Mouse (Mus musculus) stomach, postnatal 0 days (tissue): ENCODE measurements around the gene Sema7a. TPM values are rescaled to one million over a fixed set of nuclear protein-coding genes. Genes with fewer than 3 reads are reported as not detected.
A peak's percentile ranks its signal among the peaks of the same experiment; 100 is the strongest.

ENCODE experiments used
- ATAC-seq: fragments of 200-750 bp; cut with Nextera tagmentation; 2 replicates; pipeline ENCODE4 v1.8.0; 2017; ENCODE audit not compliant: low FRiP score, low TSS enrichment
- DNase-seq: peaks from one replicate; pipeline ENCODE4 v3.0.0-alpha.2; 2016; ENCODE audit warnings: low spot score
- H3K27ac ChIP-seq: fragments of 300-500 bp; sonication (generic); replicated peaks from 2 replicates; pipeline ENCODE4 v1.5.1; 2014; ENCODE audit warnings: mild to moderate bottlenecking, control low read depth
- H3K27me3 ChIP-seq: fragments of 300-500 bp; sonication (generic); 2 replicates; pipeline ENCODE4 v1.6.1; 2014; ENCODE audit warnings: low read length; ENCODE audit not compliant: control insufficient read depth, insufficient read depth
- H3K36me3 ChIP-seq: fragments of 300-500 bp; sonication (generic); 2 replicates; pipeline ENCODE4 v1.6.1; 2014; ENCODE audit warnings: low read length, mixed read lengths; ENCODE audit not compliant: control insufficient read depth, insufficient read depth
- H3K4me1 ChIP-seq: fragments of 300-500 bp; sonication (generic); replicated peaks from 2 replicates; pipeline ENCODE4 v1.6.1; 2014; ENCODE audit warnings: antibody characterized with exemption; ENCODE audit not compliant: control insufficient read depth, insufficient read depth
- H3K4me2 ChIP-seq: fragments of 300-500 bp; sonication (generic); replicated peaks from 2 replicates; pipeline ENCODE4 v1.6.1; 2014; ENCODE audit warnings: low read depth, mild to moderate bottlenecking, control low read depth, moderate library complexity
- H3K4me3 ChIP-seq: fragments of 300-500 bp; sonication (generic); 2 replicates; pipeline ENCODE4 v1.5.1; 2014; ENCODE audit warnings: low read depth, low read length, control low read depth
- H3K9ac ChIP-seq: fragments of 300-500 bp; sonication (generic); 2 replicates; pipeline ENCODE4 v1.6.1; 2014; ENCODE audit warnings: mild to moderate bottlenecking, low read length, control low read depth, mixed read lengths
- H3K9me3 ChIP-seq: fragments of 300-500 bp; sonication (generic); 2 replicates; pipeline ENCODE4 v1.6.1; 2016; ENCODE audit warnings: low read length; ENCODE audit not compliant: control insufficient read depth
- CTCF ChIP-seq: IDR thresholded peaks from 2 replicates; pipeline ENCODE4 v1.5.1; 2016; ENCODE audit warnings: antibody characterized with exemption, low read depth, mild to moderate bottlenecking, moderate library complexity
- EP300 ChIP-seq: optimal IDR thresholded peaks from 2 replicates; pipeline ENCODE3; 2016; ENCODE audit warnings: antibody characterized with exemption
- WGBS: fragments of 180-500 bp; shearing (Covaris S2); extraction: QIAGEN DNeasy Blood & Tissue Kit; methylation state at CpG from one replicate; pipeline ENCODE4 v1.1.7; 2014; 5-methylcytosine and 5-hydroxymethylcytosine counted together
- polyA plus RNA-seq: library from polyadenylated mRNA; unstranded; fragments of >200 nt; fragmentation: Nextera tagmentation; extraction: Ambion mirVana; gene quantifications from 2 replicates; pipeline ENCODE4 v1.2.1, GENCODE M21; 2015

The Sema7a gene
- polyA plus RNA-seq, 1 experiment from 2014 or later: 1.0 TPM

- Histone ChIP-seq H3K4me1 (no peaks in the 10 kb centered on the region; the same call in 1 of the 2 replicates), H3K4me2 (no peak overlapping the region), H3K27ac (no peak overlapping the region), H3K36me3 (no peaks in the 10 kb centered on the region), H3K27me3 (0 out of 2 replicates have a peak, but pooled peaks cover 3% of the 10 kb centered on the region), H3K9me3 (no peaks in the 10 kb centered on the region), H3K9ac (no peak overlapping the region), H3K4me3 (no peak overlapping the region)
- TF ChIP-seq EP300 (no peak), CTCF (peak; percentile 92)
- DNase-seq: peak; percentile 87
- ATAC-seq: peak; percentile 73
- WGBS: 28% methylated on average over 6 of the region's 6 CpGs
Observed at GRCm38 (mm10) chr9:57935683-57936437, 4.1 kb upstream of the Sema7a start.

DNA sequence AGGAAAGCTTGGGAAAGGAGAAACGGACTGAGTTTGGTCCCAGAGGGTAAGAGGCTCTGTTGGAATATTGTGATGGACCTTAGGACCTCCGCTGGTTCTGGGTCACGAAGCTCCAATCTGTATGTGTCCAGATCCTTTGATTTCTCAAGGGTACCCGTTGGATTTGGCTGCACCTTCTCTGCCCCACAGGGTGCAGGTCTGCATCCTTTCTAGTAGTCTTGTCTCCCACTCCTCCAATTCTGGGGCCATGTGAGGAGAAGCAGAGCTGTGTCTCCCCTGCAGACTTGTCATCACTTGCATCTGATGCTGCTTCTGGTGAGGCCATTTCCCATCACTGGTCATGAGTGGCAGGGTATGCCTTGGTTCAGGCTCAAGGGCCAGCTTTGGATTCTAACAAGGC is 2.7 kb upstream of the Sema7a start:
- no peak overlapping the region for H3K4me3 ChIP-seq
- no peaks in the 10 kb centered on the region; the same call in 1 of the 2 replicates for H3K4me1 ChIP-seq
- TF ChIP-seq EP300 (no peak), CTCF (no peak)
- no peak overlapping the region for H3K4me2 ChIP-seq
- no peak overlapping the region for H3K27ac ChIP-seq
- DNase-seq: no peak
- no peaks in the 10 kb centered on the region for H3K9me3 ChIP-seq
- 83% methylated on average over 4 of the region's 4 CpGs for WGBS
- no peak for ATAC-seq
- H3K36me3 ChIP-seq: no peaks in the 10 kb centered on the region
- no peak overlapping the region for H3K9ac ChIP-seq
- 0 out of 2 replicates have a peak, but pooled peaks cover 4% of the 10 kb centered on the region for H3K27me3 ChIP-seq

- DNase-seq (no peak), ATAC-seq (no peak)
- H3K36me3 ChIP-seq: no peaks in the 10 kb centered on the region
- no peak overlapping the region for H3K9ac ChIP-seq
- H3K4me2 ChIP-seq: no peak overlapping the region
- H3K27ac ChIP-seq: no peak overlapping the region
- H3K9me3 ChIP-seq: no peaks in the 10 kb centered on the region
- 68% methylated on average over 6 of the region's 6 CpGs for WGBS
- H3K4me1 ChIP-seq: no peaks in the 10 kb centered on the region; the same call in 1 of the 2 replicates
- H3K27me3 ChIP-seq: 0 out of 2 replicates have a peak, but pooled peaks cover 4% of the 10 kb centered on the region
- H3K4me3 ChIP-seq: no peak overlapping the region
- no peak for TF ChIP-seq CTCF
- TF ChIP-seq EP300: no peak
Observed at GRCm38 (mm10) chr9:57937651-57938050, 2.3 kb upstream of the Sema7a start.

- H3K4me3 ChIP-seq: no peak overlapping the region
- no peak overlapping the region for H3K4me2 ChIP-seq
- no peaks in the 10 kb centered on the region for H3K36me3 ChIP-seq
- no peaks in the 10 kb centered on the region for H3K9me3 ChIP-seq
- TF ChIP-seq CTCF (no peak), EP300 (no peak)
- H3K9ac ChIP-seq: no peak overlapping the region
- no peak overlapping the region for H3K27ac ChIP-seq
- H3K27me3 ChIP-seq: peaks cover 6% of the 10 kb centered on the region; the same call in 1 of the 2 replicates
- DNase-seq (no peak), ATAC-seq (no peak)
- WGBS: 83% methylated on average over 5 of the region's 5 CpGs
- H3K4me1 ChIP-seq: no peaks in the 10 kb centered on the region; the same call in 1 of the 2 replicates
Observed at GRCm38 (mm10) chr9:57938225-57939055, 1.5 kb upstream of the Sema7a start.

- ATAC-seq (peak; percentile 34), DNase-seq (peak; percentile 40)
- Histone ChIP-seq H3K9me3 (no peaks in the 10 kb centered on the region), H3K4me3 (peak overlapping the region; percentile 66), H3K4me2 (peak overlapping the region; percentile 99), H3K36me3 (no peaks in the 10 kb centered on the region), H3K27ac (0 out of 2 replicates have a peak overlapping the region, but pooled peaks have one; percentile 13), H3K27me3 (peaks cover 6% of the 10 kb centered on the region; the same call in 1 of the 2 replicates), H3K9ac (peak overlapping the region; percentile 68), H3K4me1 (no peaks in the 10 kb centered on the region; the same call in 1 of the 2 replicates)
- TF ChIP-seq CTCF (peak; percentile 0; the same call in 1 of the 2 replicates), EP300 (no peak)
- 0% methylated on average over 39 of the region's 44 CpGs for WGBS
Observed at GRCm38 (mm10) chr9:57940349-57940794, 460 bp downstream of the Sema7a start.
